Mouse (Mus musculus) heart, postnatal 25 days (tissue): ENCODE results near the gene Aacs. TPM values are rescaled to one million over a fixed set of nuclear protein-coding genes. Genes with fewer than 3 reads are reported as not detected.
A peak's percentile ranks its signal among the peaks of the same experiment; 100 is the strongest.
"Not testable (repeated sequence)": the region's sequence is repeated elsewhere in the genome, so short reads cannot be mapped to it uniquely, and the experiment has no call there.

ENCODE experiments used
- DNase-seq: peaks from one replicate; pipeline ENCODE4 v3.0.0; 2022; ENCODE audit warnings: low spot score
- intact Hi-C: fragments of 180-260 bp; cut with DNase I; formaldehyde crosslinking; loops from one replicate; pipeline ENCODE4 v1.15.1; 2025
- total RNA-seq, 2 experiments: library from RNA; stranded (reverse); gene quantifications; 2 replicates each; pipeline ENCODE4 v1.2.3; 2021

Gene Aacs
- 1 to 10 TPM; 3.0 to 4.1 TPM for total RNA-seq

- peak; percentile 93 for DNase-seq
- intact Hi-C loops = no loop called here
Measured at GRCm38 (mm10) chr5:125475601-125476285, at the start of gene Aacs. TSS of gene Aacs (plus strand) at chr5:125475814.

DNA sequence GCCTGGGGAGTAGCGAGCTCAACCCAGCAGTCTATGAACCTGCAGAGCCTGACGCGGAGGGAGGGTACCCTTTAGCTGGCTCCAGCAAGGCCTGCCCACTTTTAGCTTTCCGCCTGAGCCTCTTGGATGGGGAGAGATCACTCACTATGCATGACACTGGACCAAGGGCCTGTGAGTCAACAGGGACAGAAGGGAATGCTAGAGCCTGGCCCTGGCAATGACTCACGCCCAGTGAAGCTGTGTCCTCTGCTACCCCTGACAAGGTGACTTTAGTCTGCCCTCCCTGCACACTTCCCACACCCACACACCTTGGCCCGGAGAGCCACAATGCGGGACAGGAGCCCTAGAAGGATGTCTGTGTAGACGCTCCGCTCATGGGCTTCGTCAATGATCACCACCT, 49.3 kb upstream of the Aacs start:
- intact Hi-C loops = no loop called here
- DNase-seq = no peak

- intact Hi-C loops, DNase-seq: not testable (repeated sequence)
Measured at GRCm38 (mm10) chr5:125432324-125432723, 43.3 kb upstream of the Aacs start.

- DNase-seq = peak; percentile 83
- intact Hi-C loops = no loop called here
Measured at GRCm38 (mm10) chr5:125433793-125434337, 41.7 kb upstream of the Aacs start, which contains the start of gene Dhx37. TSS of gene Dhx37 (minus strand) at chr5:125434121.

DNA sequence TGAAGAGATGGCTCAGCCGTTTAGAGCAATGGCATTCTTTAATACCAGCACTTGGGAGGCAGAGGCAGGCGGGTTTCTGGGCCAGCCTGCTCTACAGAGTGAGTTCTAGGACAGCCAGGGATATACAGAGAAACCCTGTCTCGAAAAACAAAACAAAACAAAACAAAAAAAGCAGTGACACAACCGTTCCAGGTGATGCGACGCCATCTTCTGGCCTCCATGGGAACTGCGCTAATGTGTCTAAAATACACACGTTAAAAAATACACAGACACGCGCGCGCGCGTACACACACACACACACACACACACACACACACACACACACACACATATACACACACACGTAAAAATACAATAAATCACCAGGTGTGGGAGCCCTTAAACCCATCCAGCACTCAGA, 41.3 kb upstream of the Aacs start:
- intact Hi-C loops = not testable (repeated sequence)

DNA sequence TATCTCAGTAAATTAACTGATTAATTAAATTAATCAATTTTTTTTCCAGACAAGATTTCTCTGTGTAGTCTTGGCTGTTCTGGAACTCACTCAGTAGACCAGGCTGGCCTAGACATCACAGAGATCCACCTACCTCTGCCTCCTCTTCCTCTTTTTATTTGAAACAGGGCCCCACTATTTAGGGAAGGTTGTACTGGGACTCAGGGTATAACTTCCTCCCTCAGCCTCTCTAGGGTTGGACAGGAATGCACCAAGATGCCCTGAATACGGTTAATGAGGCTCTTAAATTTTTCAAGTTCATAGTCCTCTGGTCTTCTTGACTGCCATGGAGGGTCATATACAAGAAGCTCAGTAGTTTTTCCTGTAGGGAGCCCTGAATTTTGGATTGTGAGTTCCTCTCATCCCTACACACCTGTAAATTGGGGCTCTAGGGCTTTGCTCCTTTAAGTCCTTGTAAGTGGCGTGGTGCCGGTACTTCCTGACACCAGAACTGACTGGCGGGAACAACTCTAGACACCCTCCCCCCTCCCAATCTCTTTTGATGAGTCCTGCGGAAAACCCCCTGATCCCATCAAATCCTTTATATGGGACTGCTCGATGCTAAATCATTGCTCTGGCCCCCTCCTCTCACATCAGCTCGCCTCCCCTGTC, 34.9 kb upstream of the Aacs start:
- intact Hi-C loops = no loop called here
- no peak for DNase-seq

More for the DNA sequence above, 41.3 kb upstream of the Aacs start:
- DNase-seq = not testable (repeated sequence)

- DNase-seq = no peak
- intact Hi-C loops = no loop called here
Measured at GRCm38 (mm10) chr5:125441234-125442114, 34.1 kb upstream of the Aacs start, which contains the start of gene Bri3bp. TSS of gene Bri3bp (plus strand) at chr5:125441568.

GRCm38 (mm10) chr5:125442136-125442995, 33.2 kb upstream of the Aacs start:
- DNase-seq = no peak
- intact Hi-C loops = no loop called here

DNA sequence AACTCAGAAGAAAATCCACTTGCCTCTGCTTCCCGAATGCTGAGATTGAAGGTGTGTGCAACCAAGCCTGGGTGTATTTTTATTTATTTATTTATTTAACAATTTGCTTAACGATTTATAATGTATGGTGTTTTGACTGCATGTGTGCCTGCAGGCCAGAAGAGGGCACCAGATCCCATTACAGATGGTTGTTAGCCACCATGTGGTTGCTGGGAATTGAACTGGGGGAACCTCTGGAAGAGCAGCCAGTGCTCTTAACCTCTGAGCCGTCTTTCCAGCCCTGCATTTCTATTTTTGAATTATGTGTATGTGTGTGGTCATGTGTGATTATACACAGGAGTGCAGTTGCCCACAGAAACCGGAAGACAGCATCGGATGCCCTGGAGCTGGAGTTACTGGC, 32.3 kb upstream of the Aacs start:
- intact Hi-C loops = no loop called here
- DNase-seq = no peak

DNA sequence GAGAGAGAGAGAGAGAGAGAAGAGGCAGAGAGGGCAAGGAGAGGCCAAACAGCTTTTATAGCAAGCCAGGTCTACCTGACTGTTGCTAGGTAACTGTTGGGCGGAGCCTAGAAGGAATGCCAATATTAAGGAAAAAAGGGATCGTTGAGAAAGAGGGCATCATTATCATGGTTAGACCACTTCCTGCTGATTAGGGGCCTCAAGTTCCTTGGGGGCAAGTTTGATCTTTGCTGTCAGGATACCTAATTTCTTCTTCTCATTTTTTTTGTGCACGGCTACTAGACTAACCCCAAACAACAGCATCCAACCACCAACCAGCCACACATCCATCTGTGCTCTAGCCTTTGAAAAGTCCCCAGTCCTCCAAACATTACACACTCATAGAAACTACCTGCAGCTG, 31.7 kb upstream of the Aacs start:
- DNase-seq = no peak
- intact Hi-C loops = no loop called here

GRCm38 (mm10) chr5:125444554-125444953, 31.1 kb upstream of the Aacs start:
- intact Hi-C loops = no loop called here

GRCm38 (mm10) chr5:125446344-125446743, 29.3 kb upstream of the Aacs start:
- no peak for DNase-seq
- intact Hi-C loops = no loop called here

More at GRCm38 (mm10) chr5:125444554-125444953, 31.1 kb upstream of the Aacs start:
- DNase-seq = no peak

DNA sequence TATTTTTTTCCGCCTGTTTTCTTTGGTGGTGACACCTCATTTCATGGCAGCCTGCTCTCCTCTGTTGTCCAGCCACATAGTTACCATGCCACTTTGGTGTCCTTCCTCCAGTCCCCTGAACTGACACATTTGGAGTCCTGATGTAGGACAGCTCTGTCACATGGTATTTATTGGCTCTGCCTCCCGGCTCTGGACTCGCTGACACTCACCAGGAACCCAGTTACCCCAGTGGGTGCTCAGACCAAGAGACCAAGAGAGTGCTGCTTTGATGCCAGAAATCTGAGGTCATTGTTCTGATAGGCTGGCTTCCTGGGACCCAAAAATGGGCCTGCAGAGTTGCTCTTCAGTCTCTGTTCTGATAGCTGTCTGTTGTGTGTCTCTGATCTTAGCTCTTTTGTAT, 27.6 kb upstream of the Aacs start:
- no peak for DNase-seq
- intact Hi-C loops = no loop called here

GRCm38 (mm10) chr5:125448631-125449030, 27.0 kb upstream of the Aacs start:
- no peak for DNase-seq
- intact Hi-C loops = no loop called here

GRCm38 (mm10) chr5:125449306-125449705, 26.3 kb upstream of the Aacs start:
- no peak for DNase-seq

GRCm38 (mm10) chr5:125452573-125452972, 23.0 kb upstream of the Aacs start:
- intact Hi-C loops = no loop called here
- no peak for DNase-seq

More at GRCm38 (mm10) chr5:125449306-125449705, 26.3 kb upstream of the Aacs start:
- intact Hi-C loops = no loop called here

GRCm38 (mm10) chr5:125456100-125456499, 19.5 kb upstream of the Aacs start:
- intact Hi-C loops = no loop called here

DNA sequence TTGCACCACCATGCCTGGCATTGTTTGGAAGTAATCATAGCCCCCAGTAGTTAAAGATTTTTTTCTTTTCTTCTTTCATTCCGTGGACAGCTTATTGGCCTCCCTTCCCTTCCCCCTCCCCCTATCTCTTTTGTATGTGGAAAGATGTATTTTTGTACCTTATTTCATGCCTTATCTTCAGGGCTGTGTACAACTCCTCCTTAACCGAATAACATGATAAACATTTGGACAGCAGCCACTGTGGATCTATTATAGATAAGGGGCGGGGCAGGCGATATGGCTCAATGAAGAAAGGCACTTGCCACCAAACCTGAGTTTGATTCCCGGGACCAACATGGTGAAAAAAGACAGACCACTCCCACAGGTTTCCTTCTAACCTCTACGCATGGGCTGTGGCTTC, 18.1 kb upstream of the Aacs start:
- intact Hi-C loops = no loop called here
- no peak for DNase-seq

More at GRCm38 (mm10) chr5:125456100-125456499, 19.5 kb upstream of the Aacs start:
- no peak for DNase-seq

GRCm38 (mm10) chr5:125460574-125460973, 15.0 kb upstream of the Aacs start:
- intact Hi-C loops = loop anchor here (5.0 kb wide), 2 partner anchors 48 to 78 kb away; no protein-coding TSS in a partner anchor
- no peak for DNase-seq
